In genomic region chr10:88522795-88523194, GRCm38 (mm10) we compare ENCODE assay signal across 33 mouse cellular contexts.
"Had no signal": no experiment of that assay in that cellular context is flagged by ENCODE, and none has a peak within 500 bp of the region (broad histone marks: within the 10 kb centered on the region; RNA-seq: fewer than 3 reads in every experiment).

No protein-coding gene starts in this region.

- H3K27me3 ChIP-seq: limb, embryonic 12.5 days; limb, embryonic 13.5 days; limb, embryonic 15.5 days; liver, embryonic 12.5 days; liver, embryonic 13.5 days; liver, embryonic 15.5 days; lung, embryonic 15.5 days; megakaryocyte, embryonic 14.5 days; midbrain, embryonic 12.5 days; midbrain, embryonic 13.5 days; midbrain, embryonic 15.5 days; neural tube, embryonic 12.5 days; neural tube, embryonic 13.5 days had no signal

- H3K36me3 ChIP-seq: limb, embryonic 10.5 days; limb, embryonic 12.5 days; limb, embryonic 13.5 days; limb, embryonic 15.5 days; liver, embryonic 12.5 days; liver, embryonic 13.5 days; liver, embryonic 15.5 days; lung, embryonic 15.5 days; midbrain, embryonic 10.5 days; midbrain, embryonic 12.5 days; midbrain, embryonic 13.5 days; midbrain, embryonic 15.5 days; neural tube, embryonic 12.5 days; neural tube, embryonic 13.5 days had no signal

- DNase-seq: left cerebral cortex, postnatal 4 days; liver; liver, embryonic 13.5 days; liver, postnatal 0 days; lung, adult 18-20 months; lung, adult 2 months; lung, embryonic 14.5 days; lung, postnatal 10 days; lung, postnatal 14 days; lung, postnatal 36 days; lung, postnatal 4 days; midbrain, embryonic 14.5 days had no signal

- H3K27ac ChIP-seq: limb, embryonic 10.5 days; limb, embryonic 12.5 days; limb, embryonic 13.5 days; limb, embryonic 15.5 days; liver, embryonic 12.5 days; liver, embryonic 13.5 days; liver, embryonic 14.5 days; liver, embryonic 15.5 days; lung, embryonic 15.5 days; macrophage; midbrain, embryonic 10.5 days; midbrain, embryonic 12.5 days; midbrain, embryonic 13.5 days; midbrain, embryonic 15.5 days; neural tube, embryonic 12.5 days; neural tube, embryonic 13.5 days had no signal

- H3K9ac ChIP-seq: limb, embryonic 12.5 days; limb, embryonic 13.5 days; limb, embryonic 15.5 days; liver, embryonic 12.5 days; liver, embryonic 13.5 days; liver, embryonic 14.5 days; liver, embryonic 15.5 days; liver, postnatal 0 days; lung, embryonic 14.5 days; lung, embryonic 15.5 days; midbrain, embryonic 12.5 days; midbrain, embryonic 13.5 days; midbrain, embryonic 15.5 days; neural tube, embryonic 12.5 days; neural tube, embryonic 13.5 days had no signal

- H3K4me1 ChIP-seq: limb, embryonic 10.5 days; limb, embryonic 12.5 days; limb, embryonic 13.5 days; limb, embryonic 15.5 days; liver, embryonic 12.5 days; liver, embryonic 13.5 days; liver, embryonic 15.5 days; lung, embryonic 15.5 days; megakaryocyte, embryonic 14.5 days; midbrain, embryonic 10.5 days; midbrain, embryonic 12.5 days; midbrain, embryonic 13.5 days; midbrain, embryonic 15.5 days; neural tube, embryonic 12.5 days; neural tube, embryonic 13.5 days had no signal

- H3K4me3 ChIP-seq: limb, embryonic 10.5 days; limb, embryonic 12.5 days; limb, embryonic 13.5 days; limb, embryonic 15.5 days; liver, embryonic 12.5 days; liver, embryonic 13.5 days; liver, embryonic 15.5 days; lung, embryonic 15.5 days; megakaryocyte, embryonic 14.5 days; midbrain, embryonic 10.5 days; midbrain, embryonic 12.5 days; midbrain, embryonic 13.5 days; midbrain, embryonic 15.5 days; myocyte; neural tube, embryonic 12.5 days; neural tube, embryonic 13.5 days had no signal

- H3K9me3 ChIP-seq: limb, embryonic 10.5 days; limb, embryonic 12.5 days; limb, embryonic 13.5 days; limb, embryonic 15.5 days; liver, embryonic 12.5 days; liver, embryonic 13.5 days; liver, embryonic 15.5 days; lung, embryonic 15.5 days; megakaryocyte, embryonic 14.5 days; midbrain, embryonic 10.5 days; midbrain, embryonic 12.5 days; midbrain, embryonic 13.5 days; midbrain, embryonic 15.5 days; neural tube, embryonic 12.5 days; neural tube, embryonic 13.5 days had no signal

- H3K4me2 ChIP-seq: limb, embryonic 12.5 days; limb, embryonic 13.5 days; limb, embryonic 15.5 days; liver, embryonic 11.5 days; liver, embryonic 12.5 days; liver, embryonic 13.5 days; liver, embryonic 15.5 days; lung, embryonic 14.5 days; lung, embryonic 15.5 days; midbrain, embryonic 11.5 days; midbrain, embryonic 12.5 days; midbrain, embryonic 13.5 days; midbrain, embryonic 15.5 days; neural tube, embryonic 12.5 days; neural tube, embryonic 13.5 days had no signal

- ATAC-seq: liver, embryonic 12.5 days; liver, postnatal 0 days; lung, postnatal 0 days; midbrain, embryonic 13.5 days; midbrain, embryonic 15.5 days; midbrain, embryonic 16.5 days had no signal
